Mouse (Mus musculus) CH12.LX (cell line): ENCODE measurements around the gene Arhgef10l. TPM values are rescaled to one million over a fixed set of nuclear protein-coding genes. Genes with fewer than 3 reads are reported as not detected.

ENCODE experiments used
- DNase-seq: peaks from one replicate; pipeline ENCODE4 v3.0.0-alpha.2; 2013; ENCODE audit errors: extremely low read depth
- H3K27ac ChIP-seq: 2 replicates; pipeline ENCODE4 v1.5.1; 2012; ENCODE audit warnings: low read depth, mild to moderate bottlenecking, control low read depth, moderate library complexity; ENCODE audit not compliant: insufficient read depth
- H3K27me3 ChIP-seq: replicated peaks from 2 replicates; pipeline ENCODE3; 2012; ENCODE audit warnings: inconsistent platforms
- H3K36me3 ChIP-seq, 2 experiments: replicated peaks in 1 of 2; 2 replicates each; pipeline versions ENCODE3 to v1.6.1; 2012; ENCODE audit warnings: inconsistent platforms in 1 of 2, low read length in 1 of 2, mild to moderate bottlenecking in 1 of 2, mixed read lengths in 1 of 2, moderate library complexity in 1 of 2; ENCODE audit not compliant: control insufficient read depth in 1 of 2, insufficient read depth in 1 of 2
- H3K4me1 ChIP-seq, 2 experiments: 2 replicates each; pipeline ENCODE4 v1.6.1; 2012; ENCODE audit warnings: inconsistent platforms in 1 of 2, moderate library complexity in 1 of 2; ENCODE audit not compliant: insufficient read depth in 2 of 2, control insufficient read depth in 1 of 2
- H3K4me2 ChIP-seq: 2 replicates; pipeline ENCODE4 v1.6.1; 2012; ENCODE audit warnings: low read depth, mild to moderate bottlenecking, control low read depth; ENCODE audit not compliant: poor library complexity, insufficient read depth, severe bottlenecking
- H3K4me3 ChIP-seq, 3 experiments: fragments of 150-350 bp in 1 of 3; sonication (generic) in 1 of 3; replicated peaks in 1 of 3; 2 replicates each; pipeline versions ENCODE3 to v1.5.1; 2011 to 2012; ENCODE audit warnings: low read depth in 2 of 3, low read length in 2 of 3, mild to moderate bottlenecking in 2 of 3, moderate library complexity in 2 of 3, control low read depth in 1 of 3, improper control_type of control experiment in 1 of 3, inconsistent platforms in 1 of 3, mixed read lengths in 1 of 3; ENCODE audit not compliant: poor library complexity in 1 of 3
- H3K79me2 ChIP-seq: replicated peaks from 2 replicates; pipeline ENCODE4 v1.6.1; 2012; ENCODE audit warnings: mild to moderate bottlenecking, moderate library complexity; ENCODE audit not compliant: control insufficient read depth, poor library complexity, insufficient read depth, severe bottlenecking; ENCODE audit errors: extremely low read depth
- H3K9ac ChIP-seq: 2 replicates; pipeline ENCODE4 v1.6.1; 2012; ENCODE audit warnings: low read depth, mild to moderate bottlenecking, control low read depth, moderate library complexity; ENCODE audit not compliant: insufficient read depth
- H3K9me3 ChIP-seq: replicated peaks from 2 replicates; pipeline ENCODE3; 2012; ENCODE audit warnings: low read length, inconsistent platforms, mixed read lengths
- BHLHE40 ChIP-seq: IDR thresholded peaks from 2 replicates; pipeline ENCODE4 v1.6.1; 2011; ENCODE audit warnings: mild to moderate bottlenecking, low read depth, low read length, improper control_type of control experiment
- ELF1 ChIP-seq: IDR thresholded peaks from 2 replicates; pipeline ENCODE4 v1.6.1; 2014; ENCODE audit warnings: low read depth, mild to moderate bottlenecking, inconsistent platforms, low read length, improper control_type of control experiment
- EP300 ChIP-seq: IDR thresholded peaks from 2 replicates; pipeline ENCODE4 v1.6.1; 2011; ENCODE audit warnings: low read length, improper control_type of control experiment
- MEF2A ChIP-seq: IDR thresholded peaks from 2 replicates; pipeline ENCODE4 v1.6.1; 2014; ENCODE audit warnings: low read depth, mild to moderate bottlenecking, inconsistent platforms, low read length, improper control_type of control experiment, borderline replicate concordance
- MXI1 ChIP-seq: IDR thresholded peaks from 2 replicates; pipeline ENCODE4 v1.6.1; 2011; ENCODE audit warnings: mild to moderate bottlenecking, low read depth, low read length, improper control_type of control experiment
- NELFE ChIP-seq: IDR thresholded peaks from 2 replicates; pipeline ENCODE4 v1.6.1; 2011; ENCODE audit warnings: low read depth, low read length, improper control_type of control experiment
- NRF1 ChIP-seq: IDR thresholded peaks from 2 replicates; pipeline ENCODE4 v1.6.1; 2014; ENCODE audit warnings: low read depth, mild to moderate bottlenecking, inconsistent platforms, low read length, improper control_type of control experiment, moderate library complexity
- PAX5 ChIP-seq: IDR thresholded peaks from 2 replicates; pipeline ENCODE4 v1.6.1; 2012; ENCODE audit warnings: low read length, inconsistent platforms, mixed read lengths
- UBTF ChIP-seq: IDR thresholded peaks from 2 replicates; pipeline ENCODE4 v1.6.1; 2012; ENCODE audit warnings: low read depth, mild to moderate bottlenecking, inconsistent platforms, low read length, improper control_type of control experiment, moderate library complexity
- ZKSCAN1 ChIP-seq: IDR thresholded peaks from 2 replicates; pipeline ENCODE4 v1.6.1; 2012; ENCODE audit warnings: low read depth, inconsistent platforms, low read length, improper control_type of control experiment, borderline replicate concordance
- dilution Hi-C: fragments of 300-500 bp; cut with MboI; formaldehyde crosslinking; loops from 2 replicates; pipeline ENCODE4 v1.14.3; 2020; ENCODE audit warnings: low sequenced_read_pairs; ENCODE audit not compliant: extremely low pct_unique_long_range_greater_than_20kb, extremely low pct_ligation_motif_present
- in situ Hi-C: fragments of 300-500 bp; cut with MboI; formaldehyde crosslinking; loops from 3 replicates; pipeline ENCODE4 v1.14.3; 2019; ENCODE audit warnings: low sequenced_read_pairs, low pct_ligation_motif_present, low pct_unique_long_range_greater_than_20kb, mixed read lengths
- polyA plus RNA-seq: library from polyadenylated mRNA; unstranded; fragments of >175 nt; gene quantifications from 2 replicates; pipeline ENCODE4 v1.2.1, GENCODE M21; 2012; ENCODE audit warnings: low read depth; ENCODE audit not compliant: insufficient read length
- total RNA-seq, 2 experiments: library from RNA; depleted of rRNA; stranded (reverse); fragments of 300-350 nt in 1 of 2; fragments of >200 nt in 1 of 2; gene quantifications; 2 replicates each; pipeline ENCODE4 v1.2.3; 2012 to 2014

The Arhgef10l gene
- total and polyA plus RNA-seq, 3 experiments: 4.5 to 15.8 (median 10.2) TPM

DNA sequence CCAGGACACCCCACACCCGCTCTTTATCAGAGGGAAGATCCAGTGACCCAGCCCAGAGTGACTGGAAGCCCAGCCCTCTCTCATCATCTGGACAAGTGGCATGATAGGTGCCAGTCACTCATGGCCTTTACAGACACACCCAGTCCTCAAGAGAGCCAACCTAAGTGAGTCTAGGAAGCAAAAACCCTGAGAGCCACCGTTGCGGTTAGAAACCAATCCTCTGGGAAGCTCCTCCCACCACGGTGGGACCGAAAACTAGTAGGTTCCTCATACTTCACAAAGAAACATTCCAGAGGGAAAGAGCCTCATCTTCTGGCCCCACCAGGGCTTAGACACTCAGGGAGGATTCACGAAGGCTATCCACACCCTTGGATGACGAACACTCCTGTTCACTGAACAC lies 50.0 kb downstream of the Arhgef10l start:
- H3K36me3 ChIP-seq: no peaks in the 10 kb centered on the region
- no peak for DNase-seq
- H3K9ac ChIP-seq: no peak overlapping the region
- H3K9me3 ChIP-seq: no peaks in the 10 kb centered on the region
- H3K4me3 ChIP-seq: no peak overlapping the region
- H3K79me2 ChIP-seq: no peaks in the 10 kb centered on the region
- H3K27me3 ChIP-seq: peaks cover 44% of the 10 kb centered on the region
- dilution Hi-C loops (no loop called here), in situ Hi-C loops (no loop called here)
- H3K4me2 ChIP-seq: 0 out of 2 replicates have a peak overlapping the region, but pooled peaks have one; percentile 24
- no peak for TF ChIP-seq EP300
- no peak for TF ChIP-seq MXI1
- no peak for TF ChIP-seq NELFE
- no peak for TF ChIP-seq PAX5
- TF ChIP-seq BHLHE40: no peak
- no peak for TF ChIP-seq MEF2A
- no peak overlapping the region for H3K27ac ChIP-seq
- H3K4me1 ChIP-seq: peaks cover 6 to 7% of the 10 kb centered on the region in 2 experiments; a peak in 3 of 4 replicates

DNA sequence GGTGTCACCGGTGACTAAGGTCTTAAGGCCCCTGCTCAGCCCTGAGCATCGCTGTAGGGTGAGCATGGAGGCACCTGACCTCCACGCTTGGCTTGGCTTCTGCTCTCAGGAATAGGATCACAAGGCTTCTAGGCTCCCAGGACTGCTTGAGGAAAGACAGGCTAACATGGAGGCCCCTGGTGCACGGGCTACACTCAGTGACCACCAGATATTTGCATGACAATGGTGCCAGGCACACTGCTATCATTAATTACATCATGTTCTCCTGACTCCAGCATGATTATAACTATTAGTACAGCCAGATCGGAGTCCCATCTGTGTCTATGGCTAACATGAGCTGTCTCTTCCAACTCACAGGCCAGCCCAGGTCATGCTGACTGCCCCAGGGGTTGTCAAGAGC lies 51.3 kb downstream of the Arhgef10l start:
- dilution Hi-C loops: no loop called here

DNA sequence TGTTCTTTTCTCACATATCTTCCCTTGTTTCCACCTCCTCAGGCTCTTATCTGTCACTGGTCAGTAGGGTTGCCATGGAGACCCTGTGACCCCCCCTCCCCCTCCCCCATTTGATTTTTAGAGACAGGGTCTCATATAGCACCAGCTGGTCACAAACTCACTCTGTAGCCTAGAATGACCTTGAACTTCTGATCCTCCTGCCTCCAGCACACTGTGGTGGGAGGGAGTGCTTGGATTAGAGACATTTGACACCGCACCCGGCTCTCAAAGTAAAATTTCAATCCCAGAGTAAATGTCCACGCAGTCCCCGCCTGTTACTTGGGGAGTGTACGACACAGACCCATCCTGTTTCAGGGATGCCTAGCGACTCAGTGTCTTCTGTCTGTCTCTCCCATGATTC lies 51.7 kb downstream of the Arhgef10l start:
- no peak for DNase-seq
- dilution Hi-C loops: no loop called here
- H3K27ac ChIP-seq: no peak overlapping the region
- TF ChIP-seq ELF1: no peak
- TF ChIP-seq ZKSCAN1: no peak
- TF ChIP-seq, all 38 proteins: peak for 0
- Histone ChIP-seq H3K4me1 (peaks cover 6 to 7% of the 10 kb centered on the region in 2 experiments; a peak in 3 of 4 replicates), H3K9me3 (no peaks in the 10 kb centered on the region), H3K27me3 (peaks cover 44% of the 10 kb centered on the region), H3K4me3 (no peak overlapping the region), H3K4me2 (no peak overlapping the region), H3K79me2 (no peaks in the 10 kb centered on the region), H3K36me3 (no peaks in the 10 kb centered on the region), H3K9ac (no peak overlapping the region)
- in situ Hi-C loops: no loop called here

More for the DNA sequence above, 51.3 kb downstream of the Arhgef10l start:
- no peak overlapping the region for H3K4me3 ChIP-seq
- H3K79me2 ChIP-seq: no peaks in the 10 kb centered on the region
- in situ Hi-C loops: no loop called here
- TF ChIP-seq NRF1 (no peak), BHLHE40 (no peak), UBTF (no peak)
- no peak overlapping the region for H3K27ac ChIP-seq
- no peaks in the 10 kb centered on the region for H3K9me3 ChIP-seq
- peaks cover 42% of the 10 kb centered on the region for H3K27me3 ChIP-seq
- no peaks in the 10 kb centered on the region for H3K36me3 ChIP-seq
- no peak overlapping the region for H3K9ac ChIP-seq
- DNase-seq: no peak
- no peak overlapping the region for H3K4me2 ChIP-seq
- peaks cover 6 to 7% of the 10 kb centered on the region in 2 experiments; a peak in 3 of 4 replicates for H3K4me1 ChIP-seq
